Mouse (Mus musculus): ENCODE results near the gene Immt.
A peak's percentile ranks its signal among the peaks of the same experiment; 100 is the strongest.
"Not testable (repeated sequence)": the region's sequence is repeated elsewhere in the genome, so short reads cannot be mapped to it uniquely, and the experiment has no call there.

The Immt gene

DNA sequence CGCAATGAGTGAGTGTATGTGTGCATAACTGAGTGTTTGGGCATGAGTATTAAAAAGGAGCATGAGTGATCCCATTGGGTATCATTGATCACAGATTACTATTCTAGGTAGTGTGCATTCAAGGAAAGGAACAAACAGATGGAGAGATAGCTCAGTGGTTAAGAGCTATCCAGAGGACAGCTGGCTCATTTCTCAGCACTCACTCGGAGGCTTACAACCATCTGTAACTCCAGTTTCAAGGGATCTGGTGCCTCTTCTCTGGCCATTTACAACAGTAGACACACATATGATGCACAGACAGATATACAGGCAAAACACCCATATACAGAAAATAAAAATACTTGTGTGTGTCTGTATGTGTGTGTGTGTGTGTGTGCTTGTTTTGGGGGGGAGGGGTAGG lies 36.6 kb downstream of the Immt start:
- DNase-seq = peak; percentile 55

GRCm38 (mm10) chr6:71868809-71869208 lies 37.7 kb downstream of the Immt start:
- no peak for DNase-seq

GRCm38 (mm10) chr6:71871396-71871795 lies 40.3 kb downstream of the Immt start:
- DNase-seq = no peak

DNA sequence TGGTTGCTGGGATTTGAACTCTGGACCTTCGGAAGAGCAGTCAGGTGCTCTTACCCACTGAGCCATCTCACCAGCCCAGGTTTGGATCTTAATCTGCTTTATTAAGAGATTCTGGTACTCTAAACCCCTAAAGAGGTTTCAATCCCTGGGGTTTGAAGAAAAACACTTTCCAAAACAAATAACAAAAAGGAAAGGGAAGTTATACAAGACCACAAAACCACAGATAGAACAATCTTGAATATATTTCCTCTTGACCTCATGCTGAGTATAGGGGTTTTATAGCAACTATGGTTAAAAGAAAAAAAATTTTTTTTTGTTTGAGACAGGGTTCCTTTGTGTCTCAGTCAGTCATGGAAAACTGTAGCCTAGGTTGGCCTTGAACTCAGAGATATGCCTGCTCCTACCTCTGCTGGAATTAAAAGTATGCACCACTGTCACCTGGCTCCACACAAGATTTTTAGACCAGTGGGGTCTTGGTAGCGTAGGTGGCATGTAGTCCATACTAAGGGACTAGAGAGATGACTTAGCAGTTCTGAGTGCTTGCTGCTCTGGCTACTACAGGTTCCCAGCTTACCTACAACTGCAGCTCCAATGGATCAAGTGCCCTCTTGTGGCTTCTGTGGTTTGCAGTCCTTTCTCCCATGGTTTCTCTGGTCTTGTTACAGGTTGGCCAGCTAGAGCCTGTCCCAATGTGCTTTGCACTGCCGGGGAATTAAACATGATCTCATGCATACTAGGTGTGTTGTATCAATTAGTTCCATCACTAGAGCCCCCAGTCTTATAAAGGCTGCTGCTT lies 47.0 kb downstream of the Immt start:
- no peak for DNase-seq

DNA sequence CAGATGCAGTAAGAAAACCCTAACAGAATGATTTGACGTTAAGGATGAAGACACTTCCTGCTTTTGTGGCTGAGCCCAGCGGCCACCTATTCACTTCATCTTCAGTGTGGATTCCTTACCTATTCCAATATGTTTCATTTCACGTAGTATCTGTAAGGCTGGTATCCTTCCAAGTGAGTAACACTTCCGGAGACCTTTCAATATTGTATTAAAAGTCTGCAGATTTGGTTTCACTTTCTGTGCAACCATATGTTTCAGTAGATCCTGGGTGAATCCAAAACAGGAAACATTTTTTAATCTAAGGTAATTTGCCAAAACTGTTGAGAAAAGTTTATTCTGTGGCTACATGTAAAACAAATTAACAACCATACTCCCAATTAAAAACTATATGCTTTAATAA lies 62.1 kb downstream of the Immt start:
- DNase-seq = no peak

DNA sequence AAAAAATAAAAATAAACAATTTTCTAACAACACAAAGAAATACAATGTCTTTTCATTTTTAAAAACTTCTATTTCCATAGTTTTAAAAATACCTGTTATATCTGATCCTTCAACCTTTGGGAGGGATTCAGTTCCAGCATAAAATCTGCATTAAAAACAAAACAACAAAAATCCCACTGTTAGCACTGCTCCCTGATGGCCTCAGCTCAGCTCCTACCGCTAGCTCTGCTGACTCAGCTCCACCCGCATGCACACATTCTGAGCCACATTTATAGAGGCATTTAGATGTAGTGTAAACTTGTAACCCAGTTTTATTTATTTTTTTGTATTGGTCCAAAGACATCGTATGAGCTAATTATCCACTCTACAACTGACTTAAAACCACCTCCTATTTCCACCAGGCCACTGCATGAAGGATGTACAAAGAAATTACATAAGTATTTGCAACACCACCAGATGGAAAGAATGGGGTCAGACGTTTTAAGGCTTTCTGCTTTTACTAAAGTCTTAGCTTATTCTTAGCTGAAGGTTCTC lies 76.6 kb downstream of the Immt start:
- DNase-seq = no peak

DNA sequence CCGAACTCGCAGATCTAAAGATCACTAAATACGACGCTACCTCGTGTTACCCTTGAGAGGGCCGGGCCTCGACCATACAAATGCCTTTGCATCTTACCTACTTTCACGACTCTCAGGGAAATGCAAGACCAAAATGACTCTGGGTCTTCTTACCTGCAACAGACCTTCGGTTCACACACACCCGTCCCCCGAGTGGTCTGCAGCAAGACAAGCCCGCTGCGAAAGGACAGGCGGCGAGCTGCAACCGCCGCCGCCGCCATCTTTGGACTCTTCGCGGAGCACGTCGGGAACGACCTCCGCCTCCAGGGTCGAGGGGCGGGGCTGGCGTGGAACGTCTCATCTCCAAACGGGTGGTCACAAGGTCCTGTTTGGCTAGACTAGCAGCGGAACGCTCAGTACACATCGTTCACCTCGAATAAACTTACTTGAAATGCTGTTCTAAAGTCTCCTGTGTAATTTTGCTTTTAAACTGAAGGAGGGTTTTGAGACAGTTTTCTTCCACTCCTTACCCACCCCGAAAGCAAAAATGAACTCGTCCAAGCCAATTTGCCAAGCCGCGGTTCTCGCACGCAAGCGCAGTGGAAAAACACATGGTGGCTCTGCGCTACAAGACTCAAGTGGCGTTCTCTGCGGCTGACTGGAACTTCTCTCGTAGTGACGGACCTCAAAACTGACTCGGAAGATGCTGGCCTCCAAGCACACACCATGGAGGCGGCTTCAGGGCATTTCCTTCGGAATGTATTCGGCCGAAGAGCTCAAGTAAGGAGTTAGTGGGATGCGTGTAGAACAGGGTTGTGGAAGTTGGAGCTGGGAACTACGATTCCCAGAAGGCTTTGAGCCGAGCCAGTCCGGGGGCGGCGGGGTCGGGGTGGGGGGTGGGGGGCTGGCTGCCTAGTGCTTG lies 77.6 kb downstream of the Immt start, which contains the start of the genes Ptcd3 and Polr1a:
Gene Ptcd3, minus strand, starts transcription at position 270 of the 901 bp plus-strand sequence.
Gene Polr1a, plus strand, starts transcription at position 573 of the 901 bp plus-strand sequence.
- peak; percentile 88 for DNase-seq

GRCm38 (mm10) chr6:71909384-71909783 lies 78.3 kb downstream of the Immt start:
- DNase-seq = no peak

DNA sequence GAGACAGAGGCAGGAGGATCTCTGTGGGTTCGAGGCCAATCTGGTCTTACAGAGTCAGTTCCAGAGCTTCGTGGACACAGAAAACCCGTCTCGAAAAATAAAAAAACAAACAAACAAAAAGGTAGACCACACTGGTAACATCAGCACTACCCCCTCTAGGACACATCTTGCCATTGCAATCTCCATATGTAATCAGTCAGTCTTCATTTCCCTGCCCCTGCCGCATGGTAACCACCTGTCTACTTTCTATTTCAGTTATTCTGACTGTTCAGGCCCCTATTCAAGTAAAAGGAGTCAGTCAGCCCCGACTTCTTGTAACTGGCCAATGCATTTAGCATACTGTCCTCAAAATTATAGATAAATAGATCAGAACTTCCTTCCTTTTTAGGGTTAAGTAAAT lies 78.7 kb downstream of the Immt start:
- no peak for DNase-seq

GRCm38 (mm10) chr6:71911686-71912450 lies 80.7 kb downstream of the Immt start:
- no peak for DNase-seq

GRCm38 (mm10) chr6:71920752-71921151 lies 89.6 kb downstream of the Immt start:
- no peak for DNase-seq

DNA sequence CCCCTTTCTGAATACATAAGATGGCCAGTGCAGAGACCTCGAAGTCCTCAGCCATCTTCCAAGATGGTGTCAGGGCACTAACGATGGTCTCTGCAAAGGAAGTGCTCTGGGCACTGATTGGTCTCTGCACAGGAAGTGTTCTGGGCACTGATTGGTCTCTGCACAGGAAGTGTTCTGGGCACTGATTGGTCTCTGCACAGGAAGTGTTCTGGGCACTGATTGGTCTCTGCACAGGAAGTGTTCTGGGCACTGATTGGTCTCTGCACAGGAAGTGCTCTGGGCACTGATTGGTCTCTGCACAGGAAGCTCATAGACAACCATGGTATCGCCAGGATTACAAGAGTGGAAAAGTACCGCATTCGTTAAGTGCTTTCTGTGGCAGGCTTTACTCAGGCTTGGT lies 94.1 kb downstream of the Immt start:
- not testable (repeated sequence) for DNase-seq
